Mouse (Mus musculus): Measurements from ENCODE around the gene Zbtb46.
A peak's percentile ranks its signal among the peaks of the same experiment; 100 is the strongest.

Zbtb46 gene

DNA sequence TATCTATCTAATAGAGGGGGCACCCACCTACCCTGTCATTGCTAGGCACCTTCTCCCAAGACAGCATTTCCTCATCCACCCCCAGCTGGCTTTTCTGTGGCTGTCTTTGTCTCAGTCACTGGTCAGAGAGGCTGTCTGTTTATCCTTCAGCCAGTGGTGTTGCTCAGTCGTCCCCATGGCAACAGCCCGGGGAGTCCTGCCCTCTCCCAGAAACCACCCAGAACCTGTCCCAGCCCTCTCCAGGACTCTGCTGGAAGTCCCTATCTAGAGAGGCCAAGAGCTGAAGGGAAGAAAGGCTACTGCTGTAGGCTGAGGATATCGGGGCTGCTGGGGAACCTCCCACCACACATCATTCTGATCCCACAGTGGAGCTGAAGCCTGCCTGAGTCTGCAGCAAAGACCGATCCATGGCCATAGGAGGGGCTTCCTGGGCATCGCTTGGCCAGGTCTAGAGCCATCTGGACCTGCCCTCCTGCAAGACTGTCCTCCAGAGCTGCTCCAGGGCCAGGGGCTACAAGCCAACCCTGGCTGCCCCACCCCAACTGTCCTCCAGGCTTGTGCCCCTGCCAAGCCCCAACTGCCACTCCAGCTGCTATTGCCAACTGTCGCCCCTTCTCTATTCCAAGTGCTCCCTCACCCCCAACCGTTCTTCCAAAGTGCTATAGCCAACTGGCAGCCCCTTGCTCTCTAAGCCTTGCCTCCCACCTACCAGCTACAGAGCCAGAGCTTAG lies 3.9 kb upstream of the Zbtb46 start:
- peak; percentile 79 for DNase-seq

DNA sequence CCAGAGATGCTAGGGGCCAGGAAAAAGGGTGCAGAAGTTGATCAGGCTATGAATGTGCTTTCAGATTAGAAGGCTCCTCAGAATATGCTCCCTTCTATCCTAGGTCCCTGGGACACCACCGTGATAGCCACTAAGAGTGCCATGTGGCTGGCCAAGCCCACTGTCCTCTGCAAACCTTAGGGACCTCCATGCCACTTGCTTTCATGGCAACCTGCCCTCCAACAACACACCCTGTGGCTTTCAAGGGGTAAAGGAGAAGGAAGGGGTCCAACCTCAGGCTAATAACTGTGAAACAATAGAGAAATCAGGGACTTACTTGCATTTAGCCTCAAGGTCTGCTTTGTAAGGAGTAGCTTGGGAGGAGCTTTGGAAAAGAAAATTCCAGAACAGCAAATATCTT lies 3.4 kb upstream of the Zbtb46 start:
- no peak for DNase-seq

DNA sequence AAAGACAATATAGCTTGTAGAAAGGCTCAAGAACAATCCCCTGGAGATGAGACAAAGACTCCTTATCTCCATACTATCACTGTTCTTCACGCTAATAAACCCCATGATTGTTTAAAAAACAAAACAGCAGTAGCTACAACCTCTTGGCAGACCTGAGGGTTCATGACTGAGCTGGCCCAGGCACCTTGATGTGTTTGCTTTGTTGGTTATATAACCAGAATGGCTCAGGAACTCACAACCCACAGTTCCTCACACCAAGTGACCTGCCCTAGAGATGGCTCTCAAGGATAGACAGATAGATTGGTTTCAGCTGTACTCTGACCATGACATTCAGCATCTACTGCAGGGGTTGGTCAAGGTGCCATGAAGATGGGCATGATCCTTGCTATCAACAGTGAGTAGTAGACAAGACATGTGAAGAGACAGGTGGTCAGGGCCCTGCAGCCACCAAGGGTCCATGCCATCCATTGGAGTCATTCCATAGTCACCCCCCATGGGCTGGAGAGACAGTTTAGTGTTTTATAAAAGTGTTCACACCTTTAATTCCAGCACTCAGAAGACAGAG lies 2.4 kb upstream of the Zbtb46 start:
- no peak for DNase-seq

DNA sequence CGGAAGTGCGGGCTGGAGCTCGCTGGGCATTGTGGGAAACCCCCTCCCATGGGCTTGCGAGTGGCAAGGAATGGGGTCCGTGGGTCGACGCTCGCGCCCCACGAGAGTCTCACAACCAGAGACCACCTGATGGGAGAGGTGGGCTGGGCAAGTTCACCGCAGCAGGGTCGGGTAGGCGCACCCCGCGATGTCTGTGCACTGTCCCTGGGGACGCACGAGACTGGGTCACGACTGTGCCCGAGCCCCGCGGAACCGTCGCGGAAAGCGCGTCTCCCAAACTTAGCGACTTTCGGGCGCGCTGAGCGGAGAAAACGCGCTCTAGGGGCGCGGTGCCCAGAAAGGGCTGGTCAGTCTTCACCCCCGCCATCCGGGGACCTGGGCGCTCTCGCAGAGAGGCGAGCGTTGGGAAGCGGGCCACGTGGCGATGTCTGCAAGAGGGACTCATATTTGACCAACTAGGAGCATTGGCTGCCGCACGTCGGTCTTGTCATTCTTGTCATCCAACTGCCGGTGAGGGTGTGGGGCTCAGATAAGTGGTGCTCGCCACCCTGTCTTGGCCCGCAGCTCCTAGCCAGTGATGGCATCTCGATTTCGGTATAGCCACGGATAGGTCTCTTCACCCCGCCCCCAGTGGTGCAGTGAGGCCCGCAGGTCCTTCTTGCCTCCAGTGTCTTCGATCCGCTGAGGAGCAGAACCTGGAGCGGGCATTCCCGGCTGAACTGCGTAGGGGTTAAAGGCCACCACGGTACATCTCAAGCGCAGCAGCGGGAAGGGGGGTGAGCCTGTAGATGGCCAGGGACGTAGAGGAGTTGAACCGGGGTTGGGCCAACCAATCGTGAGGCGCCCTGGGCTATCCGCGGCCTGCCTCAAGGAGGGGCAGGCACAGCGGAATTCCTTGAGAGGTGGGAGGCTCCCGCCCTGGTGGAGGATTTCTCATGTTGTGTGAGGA lies 721 bp upstream of the Zbtb46 start:
- DNase-seq = peak; percentile 84

DNA sequence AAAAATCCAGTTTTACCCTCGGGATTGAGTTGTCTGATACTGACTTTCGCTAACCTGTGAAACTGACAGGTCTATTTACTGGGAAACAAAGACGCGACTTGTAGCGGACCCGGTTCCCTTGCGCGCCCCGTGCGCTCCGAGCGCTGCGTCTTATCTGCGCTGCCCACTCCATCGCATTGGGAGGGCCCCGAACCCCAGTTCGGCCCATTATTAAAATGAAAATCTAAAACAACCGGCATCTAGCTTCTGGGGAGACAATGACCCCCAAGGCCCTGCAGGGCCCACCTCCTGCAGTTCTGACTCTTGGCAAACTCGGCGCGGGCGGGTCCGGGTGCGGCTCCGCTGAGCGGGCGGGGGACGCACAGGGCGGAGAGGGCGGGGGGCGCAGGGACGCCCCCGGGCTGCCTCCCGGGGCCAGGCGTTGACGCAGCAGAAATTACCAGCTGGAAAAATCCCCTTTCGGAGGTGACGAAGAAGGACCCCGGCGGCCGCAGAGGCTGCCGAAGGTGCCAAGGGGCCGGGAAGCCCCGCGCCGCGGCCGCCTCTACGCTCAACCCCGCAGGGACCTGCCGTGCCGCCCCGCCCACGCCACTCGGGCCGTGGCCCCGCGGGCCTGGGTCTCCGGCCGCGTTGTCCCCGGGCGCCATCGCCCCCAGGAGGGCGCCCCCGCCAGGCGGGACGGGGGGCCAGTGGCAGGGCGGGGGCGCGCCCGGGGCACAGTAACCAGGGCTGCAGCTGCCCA lies 644 bp downstream of the Zbtb46 start:
- DNase-seq = peak; percentile 69

DNA sequence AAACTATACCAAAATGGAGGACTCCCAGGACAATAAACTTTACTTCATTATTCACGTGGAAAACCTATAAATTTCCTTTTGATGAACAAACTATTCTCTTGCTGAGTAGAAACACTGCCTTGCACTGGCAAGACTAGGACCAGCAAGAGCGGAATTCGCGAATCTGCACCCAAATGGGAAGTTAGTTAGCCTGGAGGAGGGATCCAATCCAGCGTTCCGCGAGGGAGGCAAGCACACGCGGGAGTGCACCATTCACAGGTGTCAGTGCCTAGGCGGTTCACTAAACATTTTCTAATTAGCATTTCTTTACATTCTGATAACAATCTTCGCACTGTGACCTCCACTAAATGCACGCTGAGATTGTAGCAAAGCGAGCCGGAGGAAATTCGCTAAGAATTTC lies 1.4 kb downstream of the Zbtb46 start:
- peak; percentile 50 for DNase-seq

DNA sequence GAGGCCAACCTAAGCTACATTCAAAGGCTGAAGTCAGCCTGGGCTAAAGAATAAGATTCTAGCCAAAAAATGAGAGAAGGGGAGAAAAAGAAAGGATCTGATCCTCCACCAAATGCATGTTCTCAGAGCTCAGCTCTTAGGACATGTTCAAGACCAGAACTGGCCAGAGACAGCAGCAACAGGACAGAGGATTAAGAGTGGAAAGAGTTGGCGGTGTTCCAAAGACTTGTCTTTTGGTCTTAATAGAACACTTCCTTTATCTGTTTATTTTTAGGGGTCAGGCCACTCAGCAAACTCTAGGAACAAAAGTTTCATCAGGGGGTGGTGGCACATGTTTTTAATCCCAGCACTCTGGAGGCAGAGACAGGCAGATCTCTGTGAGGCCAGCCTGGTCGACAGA lies 3.3 kb downstream of the Zbtb46 start:
- DNase-seq = peak; percentile 55

DNA sequence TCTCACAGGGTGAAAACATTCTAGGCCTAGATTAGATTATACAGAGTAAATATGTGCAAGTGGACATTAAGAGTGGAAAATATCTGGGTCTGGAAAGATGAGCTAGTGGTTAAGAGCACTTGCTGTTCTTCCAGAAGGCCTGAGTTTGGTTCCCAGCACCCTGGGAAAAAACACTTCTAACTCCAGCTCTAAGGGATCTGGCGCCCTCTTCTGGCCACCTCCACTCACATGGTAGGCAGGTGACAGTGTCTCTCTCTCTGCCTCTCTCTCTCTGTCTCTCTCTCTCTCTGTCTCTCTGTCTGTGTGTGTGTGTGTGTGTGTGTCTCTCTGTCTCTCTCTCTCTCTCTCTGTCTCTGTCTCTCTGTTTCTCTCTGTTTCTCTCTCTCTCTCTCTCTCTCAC lies 6.0 kb downstream of the Zbtb46 start:
- DNase-seq = peak; percentile 38

DNA sequence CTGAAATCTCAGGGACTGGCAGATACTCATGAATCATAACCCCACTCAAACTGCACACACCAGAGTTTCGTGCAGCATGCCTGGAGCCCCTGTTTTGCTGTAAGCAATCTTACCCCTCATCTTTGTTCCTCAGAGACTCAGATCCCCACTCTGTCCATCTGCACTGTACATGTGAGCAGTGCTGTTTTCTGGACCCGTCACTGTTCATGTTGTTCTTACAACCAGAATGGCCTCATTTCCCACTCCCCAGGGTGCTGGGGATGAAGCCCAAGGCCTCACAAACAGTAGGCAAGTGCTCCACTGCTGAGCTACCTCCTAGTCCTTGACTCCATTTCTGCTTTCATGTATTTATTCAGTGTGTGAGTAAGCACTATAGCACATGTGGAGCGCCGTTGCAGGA lies 7.0 kb downstream of the Zbtb46 start:
- no peak for DNase-seq

DNA sequence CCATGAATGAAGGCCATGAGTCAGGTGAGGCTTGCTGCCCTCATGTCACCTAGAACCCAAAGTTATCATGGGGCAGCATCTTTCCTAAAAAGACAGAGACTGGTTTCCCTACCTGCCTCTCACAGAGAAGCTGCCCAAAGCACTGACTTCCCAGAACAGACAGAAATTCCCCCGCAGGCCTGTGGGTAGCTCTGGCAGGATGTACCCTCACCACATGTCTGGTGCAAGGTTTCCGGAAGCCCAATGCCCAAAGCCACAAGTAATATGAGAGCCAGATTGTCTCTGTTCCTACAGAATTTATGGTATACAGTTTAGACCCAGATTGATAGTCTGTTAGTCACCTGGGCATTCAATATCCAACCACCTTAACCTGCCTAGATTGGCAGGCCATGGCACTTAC lies 16.2 kb downstream of the Zbtb46 start:
- no peak for DNase-seq

DNA sequence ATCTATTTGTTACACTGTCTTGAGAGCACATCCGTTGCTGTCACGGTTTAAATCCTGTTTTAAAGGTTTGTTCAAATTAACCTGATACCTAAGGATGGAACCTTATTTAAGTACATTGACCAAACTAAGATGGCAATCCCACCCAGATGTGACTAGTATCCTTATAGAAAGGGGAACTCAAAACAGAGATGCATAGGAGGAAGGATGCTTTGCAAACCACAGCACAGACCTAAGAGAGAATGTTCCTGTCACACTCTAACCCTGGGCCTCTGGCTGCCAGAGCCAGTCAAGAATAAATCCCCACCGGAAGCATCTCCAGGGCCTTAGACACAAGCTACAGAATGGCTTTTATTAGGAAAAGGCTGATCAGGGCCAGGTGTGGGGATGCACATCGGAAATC lies 21.1 kb downstream of the Zbtb46 start:
- DNase-seq = no peak

DNA sequence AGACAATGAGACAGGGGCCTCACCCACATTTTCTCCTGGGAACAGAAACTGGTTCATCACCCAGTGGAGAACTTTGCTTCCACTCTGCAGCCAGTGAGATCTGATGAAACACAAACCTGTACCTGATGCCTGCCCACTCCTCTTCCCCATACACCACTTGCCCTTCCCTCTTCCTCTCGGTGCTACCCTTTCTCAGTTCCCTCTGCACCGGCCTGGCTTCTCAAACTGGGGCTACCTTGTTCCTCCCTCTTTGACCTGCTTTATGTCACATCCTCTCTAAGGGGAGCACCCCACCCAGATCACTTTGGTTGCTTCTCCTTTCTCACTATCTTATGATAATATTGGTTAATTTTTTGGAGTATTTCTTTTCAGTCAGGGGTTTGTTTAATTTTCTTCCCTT lies 23.0 kb downstream of the Zbtb46 start:
- no peak for DNase-seq

DNA sequence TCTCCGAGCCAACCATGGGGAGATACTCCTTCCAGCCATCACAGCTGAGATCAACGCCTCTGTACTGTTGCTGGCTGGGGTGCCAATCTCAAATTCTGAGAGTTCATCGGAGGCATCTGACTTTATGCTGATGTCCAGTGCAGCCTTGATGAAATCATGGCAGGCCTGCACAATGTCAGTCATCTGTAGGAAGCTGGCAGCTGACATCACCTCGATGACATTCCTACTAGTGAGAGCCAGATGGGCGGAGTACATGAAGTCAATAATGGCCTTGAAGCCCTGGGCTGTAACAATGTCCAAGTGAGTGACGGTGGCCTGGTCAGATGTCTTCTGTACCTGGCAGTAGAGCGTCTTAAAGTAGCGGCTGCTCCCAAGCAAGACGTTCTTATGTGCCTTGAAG lies 35.4 kb downstream of the Zbtb46 start:
- no peak for DNase-seq

DNA sequence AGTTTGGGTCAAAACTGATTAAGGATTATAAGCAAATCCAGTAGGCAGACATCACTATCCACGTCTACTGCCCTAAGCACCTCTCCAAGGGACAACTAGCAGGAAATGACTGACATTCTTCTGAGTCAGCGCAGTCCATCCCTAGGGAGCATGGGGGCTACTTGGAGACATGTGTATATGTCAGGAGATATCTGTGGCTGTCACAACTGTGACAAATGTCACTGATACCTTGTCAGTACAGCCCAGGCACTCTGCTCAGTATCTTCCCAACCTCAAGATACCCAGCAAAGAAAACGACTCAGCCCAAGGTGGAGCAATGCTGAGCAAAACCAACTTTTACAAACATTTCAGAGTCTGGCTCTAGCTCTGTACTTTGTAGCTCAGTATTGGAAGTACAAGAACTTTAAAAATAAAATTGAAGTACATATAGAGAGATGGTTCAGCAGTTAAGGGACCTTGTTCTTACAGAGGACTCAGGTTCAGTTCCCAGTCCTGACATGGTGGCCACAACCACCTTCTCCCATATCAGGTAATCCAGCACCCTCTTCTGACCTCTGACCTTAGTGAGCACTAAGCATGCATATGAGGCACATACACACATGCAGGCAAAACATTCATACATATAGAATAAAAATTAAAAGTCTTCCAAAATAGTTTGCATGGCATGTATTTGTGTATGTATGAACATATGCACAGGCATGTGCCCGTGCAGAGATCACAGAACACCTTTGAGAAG lies 38.2 kb downstream of the Zbtb46 start:
- DNase-seq = no peak

DNA sequence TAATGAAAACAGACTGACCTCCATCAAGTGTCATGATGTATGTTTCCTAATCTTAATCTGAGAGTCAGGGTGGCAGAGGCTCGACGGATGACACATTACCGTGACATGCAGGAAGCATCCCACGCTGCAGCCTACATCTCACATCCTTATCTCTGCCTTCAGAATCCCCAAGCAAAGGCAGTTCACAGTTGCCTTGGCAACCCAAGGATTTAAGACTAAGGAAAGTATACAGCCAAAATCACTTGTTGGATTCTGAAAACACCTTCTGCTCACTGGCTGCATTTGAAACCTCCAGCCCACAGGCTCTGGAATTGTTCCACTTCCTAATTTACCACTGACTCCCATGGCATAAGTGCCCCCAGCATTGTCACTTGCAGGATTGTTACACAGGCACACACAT lies 38.8 kb downstream of the Zbtb46 start:
- DNase-seq = no peak

DNA sequence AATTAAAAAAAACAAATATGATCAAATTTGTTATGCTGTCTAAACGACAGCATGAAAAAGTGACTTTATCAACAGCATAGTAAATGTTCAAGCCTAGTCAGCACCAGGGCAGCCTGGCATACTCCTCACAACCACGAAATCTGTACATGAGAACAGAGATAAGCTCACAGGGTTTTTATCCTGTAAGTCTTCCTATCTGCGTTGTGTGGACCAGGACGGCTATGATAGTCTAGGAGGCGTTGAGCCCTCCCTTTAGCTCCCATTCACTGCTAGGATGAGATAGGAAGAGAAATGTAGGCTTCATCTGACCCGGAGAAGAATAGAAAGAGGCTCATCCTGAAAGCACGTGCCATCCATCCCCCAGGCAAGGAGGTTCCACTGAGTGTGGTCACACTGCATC lies 39.9 kb downstream of the Zbtb46 start:
- DNase-seq = no peak

DNA sequence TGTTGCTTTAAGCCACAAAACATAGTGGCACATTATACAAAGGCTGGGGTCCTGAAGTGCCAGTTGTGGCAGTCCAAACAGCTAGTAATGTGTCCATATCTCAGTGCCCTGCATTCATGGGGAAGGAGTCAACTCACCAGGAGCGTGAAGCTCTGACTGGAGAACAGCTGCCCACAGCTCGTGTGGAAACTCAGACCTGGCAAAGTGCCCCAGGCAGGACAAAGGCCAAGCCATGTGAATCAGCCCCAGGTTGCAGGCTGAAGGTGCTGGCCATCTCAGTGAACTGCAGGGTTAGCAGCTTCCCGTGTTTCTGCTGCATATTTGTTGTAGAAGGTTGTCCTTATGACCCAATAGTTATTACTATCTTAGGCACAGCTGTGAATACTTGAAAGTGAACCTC lies 43.3 kb downstream of the Zbtb46 start:
- DNase-seq = peak; percentile 80

DNA sequence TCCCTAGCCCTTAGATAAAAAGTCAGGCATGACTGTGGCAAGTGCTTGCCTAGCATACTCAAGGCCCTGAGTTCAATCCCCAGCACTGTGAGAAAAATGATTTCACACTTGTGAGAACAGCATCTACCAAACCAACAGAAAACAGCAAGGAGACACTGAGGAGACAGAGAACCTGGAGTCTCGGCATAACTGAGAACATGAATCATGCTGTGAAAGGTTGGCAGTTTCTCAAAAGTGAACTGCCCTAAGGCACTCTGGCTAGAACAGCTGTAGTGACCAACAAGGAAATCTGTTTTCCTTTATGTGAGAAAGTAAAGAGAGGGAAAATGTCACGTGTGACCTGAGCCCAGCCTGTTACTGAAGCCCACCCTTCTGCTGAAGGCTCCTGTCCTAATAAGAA lies 46.1 kb downstream of the Zbtb46 start:
- no peak for DNase-seq

DNA sequence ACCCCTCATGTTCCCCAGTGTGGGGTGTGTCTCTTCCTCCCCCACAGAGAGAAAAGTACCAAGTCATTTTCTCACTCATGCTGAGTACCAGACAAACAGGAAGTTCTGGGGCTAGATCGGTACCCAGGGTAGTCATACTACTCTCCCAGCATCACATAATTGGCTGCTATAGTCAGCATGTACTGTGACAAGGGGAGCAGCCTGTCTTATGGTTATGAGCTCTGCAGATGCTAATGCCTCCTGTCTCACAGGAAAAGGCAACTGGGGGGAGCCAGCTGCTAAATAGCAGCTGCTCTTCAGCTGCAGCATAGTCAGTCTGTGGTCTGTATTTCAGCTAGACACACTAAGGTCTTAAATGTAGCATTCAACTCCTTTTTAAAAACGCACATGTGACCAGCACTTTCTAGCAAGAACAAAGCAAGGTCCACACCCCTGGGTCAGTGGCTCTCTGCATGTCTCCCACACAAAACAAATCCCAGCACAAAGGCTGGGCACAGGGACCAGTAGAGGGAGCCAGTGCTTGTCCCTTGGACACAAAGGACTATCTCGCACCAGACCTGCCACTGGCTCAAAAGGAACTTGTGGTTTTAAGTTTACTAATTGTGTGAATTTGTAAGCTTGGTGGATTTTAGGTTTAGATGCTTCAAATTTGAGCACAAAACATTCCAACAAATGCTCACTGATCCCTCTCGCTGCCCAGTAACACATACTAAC lies 48.3 kb downstream of the Zbtb46 start:
- DNase-seq = peak; percentile 88

DNA sequence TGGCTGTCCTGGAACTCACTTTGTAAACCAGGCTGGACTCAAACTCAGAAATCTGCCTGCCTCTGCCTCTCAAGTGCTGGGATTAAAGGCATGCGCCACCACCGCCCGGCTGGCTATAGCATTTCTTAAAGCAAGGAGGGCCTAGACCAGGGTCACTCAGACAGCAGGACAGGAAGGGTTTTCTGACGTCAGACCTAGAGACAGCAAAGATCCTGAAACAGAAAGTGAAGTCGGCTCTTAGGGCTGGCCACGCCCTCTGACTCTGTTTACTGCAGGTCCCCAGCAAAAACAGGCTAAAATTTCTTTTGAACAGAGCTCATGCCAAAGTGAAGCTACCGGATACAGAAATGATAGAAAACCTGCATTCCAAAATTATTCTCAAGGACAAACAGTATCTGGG lies 49.6 kb downstream of the Zbtb46 start:
- DNase-seq = no peak

DNA sequence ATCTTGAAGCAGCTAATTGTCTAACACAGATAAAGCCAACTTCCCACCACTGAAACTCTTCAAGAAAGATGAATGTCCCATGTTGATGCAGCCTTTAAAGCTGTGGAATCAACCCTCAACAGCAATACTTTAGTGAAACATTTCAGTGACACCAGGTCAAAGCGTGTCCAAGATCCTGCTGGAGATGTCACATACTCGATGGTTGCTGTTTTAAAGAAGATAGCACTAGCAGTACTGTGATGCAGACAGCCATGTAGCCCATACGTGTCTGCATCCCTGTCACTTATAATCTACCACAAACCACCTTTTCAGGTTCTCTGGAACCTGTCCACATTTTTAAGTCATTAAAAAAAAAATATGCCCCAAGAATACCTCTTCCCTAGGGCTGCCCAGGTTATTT lies 55.5 kb downstream of the Zbtb46 start:
- DNase-seq = no peak

DNA sequence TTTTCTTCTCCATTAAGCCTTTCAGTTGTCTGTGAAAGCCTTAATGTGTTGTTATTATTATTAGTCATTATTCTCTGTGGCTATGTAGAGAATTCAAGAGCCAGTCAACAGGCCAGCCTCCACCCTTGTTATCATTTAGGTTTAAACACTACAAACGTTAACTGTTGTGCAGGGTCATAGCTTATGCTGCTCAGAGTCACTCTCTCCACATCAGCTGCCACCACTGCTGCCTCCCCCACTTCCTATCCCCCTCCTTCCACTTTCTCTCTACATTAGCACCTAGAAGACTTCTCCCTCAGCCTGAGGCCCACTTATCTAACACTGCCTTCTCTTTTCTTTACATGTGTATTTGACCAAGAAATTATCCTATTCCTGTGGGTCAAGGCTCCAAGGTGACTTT lies 57.7 kb downstream of the Zbtb46 start:
- DNase-seq = no peak

Data from kidney, postnatal 10 days (tissue).